Mouse (Mus musculus) ovary, postnatal 10 days (tissue): Measurements from ENCODE around the gene Ei24.

Experiments used
- DNase-seq: peaks from one replicate; pipeline ENCODE4 v3.0.0; 2022; ENCODE audit warnings: low spot score

Ei24 gene

DNA sequence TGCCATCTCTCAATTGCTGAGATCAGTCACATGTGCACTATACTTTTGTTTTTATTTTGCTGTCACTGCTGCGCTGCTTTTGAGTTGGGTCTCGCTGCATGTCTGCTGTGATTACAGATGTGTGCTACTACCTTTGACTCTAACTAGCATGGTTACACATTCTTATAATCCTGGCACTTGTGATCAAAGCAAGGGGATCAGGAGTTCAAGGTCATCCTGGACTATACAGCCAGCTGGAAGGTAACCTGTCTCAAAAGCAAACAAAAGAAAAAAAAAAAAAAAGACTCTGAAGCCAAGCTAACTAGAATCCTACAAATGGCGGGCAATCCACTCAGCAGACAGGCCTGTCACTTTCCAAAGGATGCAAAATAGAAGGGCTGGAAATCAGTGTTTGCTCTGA, 5.0 kb downstream of the Ei24 start:
- DNase-seq: no peak

DNA sequence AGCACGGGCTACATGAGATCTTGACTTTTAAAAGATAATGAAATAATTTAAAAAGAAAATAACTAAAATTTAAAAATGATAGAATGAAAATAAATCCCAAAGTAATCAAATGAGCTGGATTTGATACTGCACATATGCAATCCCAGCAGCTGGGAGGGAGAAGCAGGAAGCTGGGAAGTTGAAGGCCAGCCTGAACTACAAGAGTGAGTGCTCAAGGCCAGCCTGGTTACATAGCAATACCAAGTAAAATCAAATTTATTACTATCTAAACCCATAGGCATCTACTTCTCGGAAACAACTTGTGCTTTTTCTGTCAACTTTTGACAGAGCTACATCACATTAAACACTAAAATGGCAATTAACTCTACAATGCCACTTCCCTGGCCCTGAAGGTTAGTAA, 13.3 kb downstream of the Ei24 start:
- DNase-seq: no peak

DNA sequence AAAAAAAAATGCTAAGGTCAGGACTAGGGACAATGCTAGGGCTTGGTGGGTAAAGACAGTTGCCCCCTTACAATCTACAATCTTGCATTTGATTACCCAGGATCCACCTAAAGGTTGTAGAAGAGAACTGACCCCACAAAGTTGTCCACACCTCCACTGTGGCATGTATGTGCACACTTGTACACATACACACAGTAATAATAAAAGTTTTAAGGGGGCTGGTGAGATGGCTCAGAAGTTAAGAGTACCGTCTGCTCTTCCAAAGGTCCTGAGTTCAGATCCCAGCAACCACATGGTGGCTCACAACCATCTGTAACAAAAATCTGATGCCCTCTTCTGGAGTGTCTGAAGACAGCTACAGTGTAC, 28.2 kb downstream of the Ei24 start:
- DNase-seq: no peak

- DNase-seq: peak; percentile 44
Measured at GRCm38 (mm10) chr9:36768156-36769047, 28.8 kb downstream of the Ei24 start.

- DNase-seq: peak; percentile 79
Measured at GRCm38 (mm10) chr9:36767203-36768143, 29.7 kb downstream of the Ei24 start, which contains the start of gene Stt3a. Stt3a (minus strand) TSS chr9:36767679.

- DNase-seq: no peak
Measured at GRCm38 (mm10) chr9:36764378-36764777, 32.8 kb downstream of the Ei24 start.
